Mouse (Mus musculus): ENCODE data around the gene Parg. TPM values are rescaled to one million over a fixed set of nuclear protein-coding genes. Genes with fewer than 3 reads are reported as not detected.

The Parg gene
- polyA plus RNA-seq, 1 experiment from 2014 or later: 51.2 TPM

DNA sequence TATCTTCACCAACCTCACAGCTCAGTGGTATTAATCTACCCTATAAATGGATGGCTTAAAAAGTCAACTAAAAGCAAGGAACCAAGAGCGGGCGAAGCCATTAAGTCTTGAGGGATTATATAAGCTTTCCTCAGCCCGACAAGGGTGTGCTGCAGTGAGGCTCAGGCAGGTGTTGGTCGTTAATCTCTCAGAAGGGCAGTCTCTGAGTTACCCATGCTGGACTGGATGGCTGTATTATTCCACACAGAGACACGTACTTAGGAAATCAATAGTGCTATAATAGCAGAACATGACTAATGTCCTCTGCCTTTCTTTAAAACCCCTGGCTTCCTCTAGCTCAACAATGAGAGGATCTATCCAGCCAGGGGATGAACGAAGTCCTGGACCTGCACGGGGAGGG lies 100.7 kb downstream of the Parg start:
- 85% methylated on average over 7 of the region's 7 CpGs for WGBS
- no peak for DNase-seq (ENCODE audit: low spot score)
- Histone ChIP-seq H3K36me3 (replicated peaks) (peaks cover 26% of the 10 kb centered on the region), H3K4me3 (no peak overlapping the region), H3K4me1 (peaks cover 5% of the 10 kb centered on the region; the same call in 1 of the 2 replicates), H3K27me3 (replicated peaks; ENCODE audit: low read depth, poor library complexity, severe bottlenecking) (no peaks in the 10 kb centered on the region), H3K27ac (replicated peaks) (0 out of 2 replicates have a peak overlapping the region, but pooled peaks have one; percentile 14), H3K9me3 (no peaks in the 10 kb centered on the region)

DNA sequence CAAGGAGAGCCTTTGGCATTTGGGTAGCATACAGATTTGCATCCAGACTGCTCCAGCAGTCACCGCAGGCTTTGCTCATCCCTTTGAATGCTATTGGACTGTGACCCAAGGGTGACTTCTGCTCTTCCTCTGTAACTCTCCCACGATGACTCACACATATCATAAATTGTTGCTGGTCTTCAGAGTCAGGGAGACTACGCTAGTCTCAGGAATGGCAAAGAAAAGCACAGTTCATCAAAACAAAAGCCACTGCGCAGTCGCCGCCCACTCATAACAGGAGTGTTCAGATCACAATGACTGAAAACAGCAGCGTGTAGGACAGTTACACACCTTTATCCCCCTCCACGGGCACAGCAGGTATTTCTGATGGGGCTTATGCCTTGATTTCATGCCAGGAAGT lies 103.2 kb downstream of the Parg start:
- Histone ChIP-seq H3K27ac (replicated peaks) (no peak overlapping the region), H3K9me3 (no peaks in the 10 kb centered on the region), H3K36me3 (replicated peaks) (peaks cover 12% of the 10 kb centered on the region), H3K27me3 (replicated peaks; ENCODE audit: low read depth, poor library complexity, severe bottlenecking) (no peaks in the 10 kb centered on the region), H3K4me3 (no peak overlapping the region), H3K4me1 (peaks cover 5% of the 10 kb centered on the region; the same call in 1 of the 2 replicates)
- WGBS: 93% methylated on average over 8 of the region's 8 CpGs
- DNase-seq (ENCODE audit: low spot score): no peak

DNA sequence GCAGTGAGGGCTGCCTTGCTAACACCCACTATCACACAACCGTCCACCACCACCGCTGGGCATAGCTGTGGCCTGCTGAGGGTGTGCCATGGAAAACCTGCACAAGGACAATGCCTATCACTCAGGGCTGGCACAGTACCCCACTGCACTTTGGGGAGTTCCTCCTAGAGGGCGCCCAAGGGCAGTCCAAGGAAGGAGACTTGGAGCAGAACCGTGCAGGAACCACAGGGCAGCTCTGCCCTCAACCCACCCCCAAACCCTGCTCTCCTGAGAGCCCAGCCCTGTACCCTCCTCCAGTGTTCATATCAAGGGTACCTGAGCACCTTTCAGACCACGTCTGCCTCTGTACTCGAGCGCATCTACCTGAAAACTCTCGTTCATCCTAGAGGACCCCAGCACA lies 108.1 kb downstream of the Parg start:
- no peak overlapping the region for H3K27ac ChIP-seq (replicated peaks)
- H3K36me3 ChIP-seq (replicated peaks): no peaks in the 10 kb centered on the region
- H3K9me3 ChIP-seq: no peaks in the 10 kb centered on the region
- no peaks in the 10 kb centered on the region for H3K4me1 ChIP-seq
- 38% methylated on average over 8 of the region's 8 CpGs for WGBS
- no peaks in the 10 kb centered on the region for H3K27me3 ChIP-seq (replicated peaks; ENCODE audit: low read depth, poor library complexity, severe bottlenecking)
- H3K4me3 ChIP-seq: no peak overlapping the region
- DNase-seq (ENCODE audit: low spot score): peak; percentile 50

DNA sequence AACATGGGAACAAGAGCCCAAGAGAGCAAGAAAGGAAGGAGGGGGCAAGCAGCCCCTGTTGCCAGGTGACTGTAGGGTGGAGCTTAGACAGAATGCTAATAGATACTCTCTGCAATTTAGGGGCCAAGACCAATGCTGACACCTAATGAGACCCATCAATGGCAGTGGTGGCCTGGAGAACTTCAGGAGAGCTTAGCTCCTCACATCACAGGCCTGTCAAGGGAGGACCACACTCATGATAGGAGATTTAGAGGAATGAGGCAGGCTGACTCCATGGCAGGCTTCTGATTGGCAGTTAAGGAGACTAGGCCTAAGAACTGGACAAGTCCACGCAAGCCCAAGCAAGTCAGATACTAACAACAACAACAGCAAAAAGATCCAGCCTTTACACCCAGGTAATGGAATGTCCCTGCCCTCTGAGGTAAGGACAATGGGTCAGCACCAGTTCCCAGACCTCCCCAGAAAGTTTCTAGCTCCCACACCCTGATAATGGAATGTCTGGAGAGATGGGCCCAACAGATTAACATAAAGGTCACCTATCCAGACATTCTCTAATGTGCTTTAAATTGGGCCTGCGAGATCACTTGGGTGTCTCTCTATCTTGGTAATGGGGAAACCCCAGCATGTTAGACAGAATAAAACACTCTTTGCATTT lies 109.8 kb downstream of the Parg start:
- Histone ChIP-seq H3K4me3 (no peak overlapping the region), H3K9me3 (no peaks in the 10 kb centered on the region), H3K36me3 (replicated peaks) (no peaks in the 10 kb centered on the region), H3K4me1 (no peaks in the 10 kb centered on the region), H3K27ac (replicated peaks) (no peak overlapping the region), H3K27me3 (replicated peaks; ENCODE audit: low read depth, poor library complexity, severe bottlenecking) (no peaks in the 10 kb centered on the region)
- WGBS: 90% methylated on average over 2 of the region's 2 CpGs
- DNase-seq (ENCODE audit: low spot score): no peak

DNA sequence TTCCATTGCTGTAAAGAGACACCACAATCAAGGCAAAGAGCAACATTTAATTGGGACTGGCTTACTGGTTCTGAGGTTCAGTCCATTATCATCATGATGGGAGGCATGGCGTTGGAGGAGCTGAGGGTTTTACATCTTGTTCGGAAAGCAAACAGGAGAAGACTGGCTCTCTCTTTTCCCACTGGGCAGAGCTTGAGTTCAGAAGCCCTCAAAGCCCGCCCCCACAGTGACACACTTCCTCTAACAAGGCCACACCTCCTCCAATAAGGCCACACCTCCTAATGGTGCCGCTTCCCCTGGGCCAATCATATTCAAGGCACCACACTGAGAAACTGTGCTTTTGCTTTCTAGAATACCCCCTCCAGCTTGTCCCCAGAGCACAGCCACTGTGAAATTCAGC lies 116.1 kb downstream of the Parg start:
- no peaks in the 10 kb centered on the region for H3K27me3 ChIP-seq (replicated peaks; ENCODE audit: low read depth, poor library complexity, severe bottlenecking)
- no peaks in the 10 kb centered on the region for H3K36me3 ChIP-seq (replicated peaks)
- peak overlapping the region; percentile 30; the same call in 1 of the 2 replicates for H3K4me3 ChIP-seq
- peak; percentile 42 for DNase-seq (ENCODE audit: low spot score)
- H3K4me1 ChIP-seq: peaks cover 16% of the 10 kb centered on the region
- no peak overlapping the region for H3K27ac ChIP-seq (replicated peaks)
- no peaks in the 10 kb centered on the region for H3K9me3 ChIP-seq
- WGBS: 9% methylated on average over 4 of the region's 4 CpGs

DNA sequence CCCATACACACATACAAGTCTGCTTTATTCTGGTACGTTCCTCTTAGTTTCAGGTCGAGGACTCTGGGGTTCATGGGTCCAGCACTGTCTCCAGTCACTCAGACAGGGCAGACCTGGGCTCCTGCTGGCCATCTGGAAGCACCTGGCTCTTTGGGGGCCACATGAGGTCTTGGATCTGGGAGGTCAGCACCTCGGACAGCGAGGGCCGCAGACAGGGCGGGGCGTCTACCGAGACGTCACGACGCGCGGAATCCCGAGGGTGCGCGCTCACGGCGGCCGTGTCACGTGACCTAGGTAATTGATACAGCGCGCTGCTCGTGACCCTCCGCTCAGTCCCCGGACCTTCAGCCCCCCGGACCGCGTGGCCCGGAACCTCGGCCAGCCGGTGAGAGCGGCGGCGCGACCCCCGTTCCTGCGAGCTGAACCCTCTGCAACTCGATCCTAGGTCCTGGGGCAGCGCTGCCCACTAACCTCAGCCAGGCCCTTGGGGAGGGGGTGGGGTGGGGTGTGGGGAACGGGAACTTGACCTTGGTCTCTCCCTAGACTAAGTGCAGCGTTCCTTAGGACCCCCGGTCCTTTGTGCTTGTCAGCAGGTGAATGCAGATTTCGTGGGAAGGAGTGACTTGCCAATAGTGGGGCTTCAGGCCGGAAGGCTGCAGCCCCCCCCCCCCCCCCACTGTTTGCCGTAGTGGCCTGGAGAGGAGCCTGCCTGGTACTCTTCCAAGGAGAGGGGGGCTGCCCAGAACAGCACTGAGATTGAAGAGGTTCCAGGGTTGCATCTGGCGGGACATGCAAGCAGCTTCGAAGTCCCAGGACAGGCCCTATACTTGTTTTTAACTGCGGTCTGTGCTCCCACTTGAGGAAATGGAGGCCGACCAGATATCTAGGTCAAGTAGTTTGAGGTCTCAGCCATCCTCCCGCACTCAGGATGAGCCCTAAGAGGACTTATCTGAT lies 120.3 kb downstream of the Parg start, which contains the start of gene Ogdhl:
Gene Ogdhl, plus strand, starts transcription at position 288 of the 954 bp plus-strand sequence.
- Histone ChIP-seq H3K27ac (replicated peaks) (peak within 1 kb of the TSS; percentile 92), H3K4me1 (peaks cover 22% of the 10 kb centered on the region), H3K4me3 (peak within 1 kb of the TSS; percentile 79), H3K36me3 (replicated peaks) (peaks cover 3% of the 10 kb centered on the region; the same call in 1 of the 2 replicates), H3K27me3 (replicated peaks; ENCODE audit: low read depth, poor library complexity, severe bottlenecking) (no peaks in the 10 kb centered on the region; the same call in 1 of the 2 replicates), H3K9me3 (no peaks in the 10 kb centered on the region)
- WGBS: 3% methylated on average over 50 of the region's 50 CpGs
- DNase-seq (ENCODE audit: low spot score): peak; percentile 93

DNA sequence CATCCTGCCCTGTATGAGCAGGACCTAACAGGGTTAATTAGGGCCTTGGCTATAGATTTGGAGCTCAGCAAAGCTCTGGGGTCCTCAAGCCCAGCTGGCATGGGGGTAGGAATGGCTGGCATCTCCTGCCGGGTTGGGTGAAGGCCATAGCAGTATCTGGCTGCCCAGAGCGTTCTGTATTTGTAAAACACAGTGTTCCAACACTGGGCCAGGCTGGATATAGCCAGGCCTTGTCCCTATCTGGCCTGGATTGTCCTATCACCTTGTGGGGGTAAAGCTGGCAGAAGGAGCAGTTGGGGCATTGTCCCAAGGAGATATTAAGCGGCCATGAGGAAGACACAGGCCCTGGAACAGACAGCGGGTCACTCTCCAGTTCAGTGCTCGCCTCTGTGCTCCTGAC lies 121.5 kb downstream of the Parg start:
- Histone ChIP-seq H3K36me3 (replicated peaks) (peaks cover 4% of the 10 kb centered on the region; the same call in 1 of the 2 replicates), H3K9me3 (no peaks in the 10 kb centered on the region), H3K4me3 (no peak overlapping the region), H3K27me3 (replicated peaks; ENCODE audit: low read depth, poor library complexity, severe bottlenecking) (no peaks in the 10 kb centered on the region; the same call in 1 of the 2 replicates), H3K4me1 (peaks cover 19% of the 10 kb centered on the region), H3K27ac (replicated peaks) (no peak overlapping the region)
- WGBS: 83% methylated on average over 5 of the region's 5 CpGs
- DNase-seq (ENCODE audit: low spot score): no peak

DNA sequence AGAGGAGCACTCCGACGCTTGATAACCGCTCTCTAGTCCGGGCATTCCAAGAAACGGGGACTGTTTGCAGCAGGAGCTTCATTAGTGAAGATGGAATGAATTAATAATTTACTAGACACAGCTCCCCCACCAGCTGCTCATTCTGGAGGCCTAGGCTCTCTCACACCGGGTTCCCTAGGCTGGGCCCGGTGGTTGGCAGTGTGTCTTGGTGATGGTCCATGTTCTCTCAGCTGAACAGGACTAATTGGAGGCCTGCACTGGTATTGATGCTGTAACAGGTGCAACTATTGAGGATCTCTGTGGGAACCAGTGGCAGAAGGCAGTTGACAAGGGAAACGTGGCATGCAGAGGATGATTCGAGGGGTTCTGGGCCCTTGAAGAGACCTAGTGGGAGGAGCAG lies 125.6 kb downstream of the Parg start:
- no peaks in the 10 kb centered on the region; the same call in 1 of the 2 replicates for H3K27me3 ChIP-seq (replicated peaks; ENCODE audit: low read depth, poor library complexity, severe bottlenecking)
- H3K27ac ChIP-seq (replicated peaks): no peak overlapping the region
- no peak overlapping the region for H3K4me3 ChIP-seq
- 94% methylated on average over 9 of the region's 9 CpGs for WGBS
- no peaks in the 10 kb centered on the region for H3K9me3 ChIP-seq
- peaks cover 10% of the 10 kb centered on the region for H3K36me3 ChIP-seq (replicated peaks)
- H3K4me1 ChIP-seq: peaks cover 11% of the 10 kb centered on the region
- DNase-seq (ENCODE audit: low spot score): no peak

DNA sequence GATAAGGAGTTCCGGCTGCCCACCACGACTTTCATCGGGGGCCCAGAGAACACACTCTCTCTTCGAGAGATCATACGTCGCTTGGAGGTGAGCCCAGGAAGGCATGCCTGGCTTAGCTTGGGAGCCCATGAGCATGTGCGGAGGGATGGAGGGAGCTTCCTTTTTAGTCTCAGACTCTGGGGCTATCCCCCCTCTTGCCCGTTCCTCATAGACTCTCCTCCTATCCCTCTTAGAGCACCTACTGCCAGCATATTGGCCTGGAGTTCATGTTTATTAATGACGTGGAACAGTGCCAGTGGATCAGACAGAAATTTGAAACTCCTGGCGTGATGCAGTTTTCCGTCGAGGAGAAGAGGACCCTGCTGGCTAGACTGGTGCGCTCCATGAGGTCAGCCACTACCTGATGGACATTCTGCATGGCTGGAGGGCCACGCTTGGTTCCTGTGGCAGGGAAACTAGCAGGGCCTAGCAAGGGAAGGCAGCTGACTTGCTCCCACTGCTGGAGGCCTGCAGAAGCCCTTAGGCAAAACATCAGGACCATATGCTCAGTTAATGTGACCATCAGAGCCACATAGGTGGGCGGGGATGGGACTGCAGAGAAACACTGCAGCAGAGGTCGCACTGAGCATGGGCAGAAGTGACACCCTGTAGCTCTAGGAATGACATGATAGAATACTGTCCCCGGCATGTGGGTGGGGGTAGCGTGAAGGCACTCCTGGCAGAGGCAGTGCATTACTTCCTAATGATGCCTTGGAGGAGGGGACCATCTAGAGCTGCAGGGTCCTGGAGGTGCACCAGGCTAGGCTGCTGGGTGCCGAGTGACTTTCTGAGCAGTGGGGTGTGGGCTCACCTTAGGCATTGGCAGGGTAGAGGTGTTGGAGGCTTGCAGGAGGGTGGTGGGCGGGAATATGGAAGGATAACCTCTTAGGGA lies 131.0 kb downstream of the Parg start:
- Histone ChIP-seq H3K36me3 (replicated peaks) (peaks cover 50% of the 10 kb centered on the region), H3K27me3 (replicated peaks; ENCODE audit: low read depth, poor library complexity, severe bottlenecking) (no peaks in the 10 kb centered on the region), H3K4me1 (no peaks in the 10 kb centered on the region)

DNA sequence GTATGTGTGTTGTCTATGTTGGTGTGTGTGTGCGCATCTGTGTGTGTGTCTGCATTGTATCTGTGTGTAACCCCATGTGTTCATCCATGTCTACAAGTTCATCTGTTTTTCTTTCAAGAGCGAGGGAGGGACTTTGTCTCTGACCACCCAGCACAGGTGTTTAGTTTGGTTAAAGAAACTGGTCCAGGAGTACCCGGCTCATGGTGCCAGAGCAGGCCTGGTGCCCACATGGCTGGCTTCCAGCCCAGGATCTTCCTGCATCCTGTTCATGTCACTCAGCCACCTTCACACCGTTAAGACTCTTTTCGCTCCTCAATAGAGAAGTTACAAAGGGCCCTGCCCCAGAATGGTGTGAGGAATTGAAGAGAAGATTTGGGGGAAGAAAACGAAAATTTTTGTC lies 134.3 kb downstream of the Parg start:
- Histone ChIP-seq H3K9me3 (no peaks in the 10 kb centered on the region), H3K27ac (replicated peaks) (no peak overlapping the region), H3K4me3 (no peak overlapping the region), H3K27me3 (replicated peaks; ENCODE audit: low read depth, poor library complexity, severe bottlenecking) (no peaks in the 10 kb centered on the region), H3K36me3 (replicated peaks) (peaks cover 83% of the 10 kb centered on the region), H3K4me1 (no peaks in the 10 kb centered on the region)
- WGBS: 87% methylated on average over 6 of the region's 6 CpGs
- DNase-seq (ENCODE audit: low spot score): no peak

More for the DNA sequence above, 131.0 kb downstream of the Parg start:
- Histone ChIP-seq H3K27ac (replicated peaks) (no peak overlapping the region), H3K9me3 (no peaks in the 10 kb centered on the region), H3K4me3 (no peak overlapping the region)
- DNase-seq (ENCODE audit: low spot score): no peak
- 89% methylated on average over 20 of the region's 20 CpGs for WGBS

DNA sequence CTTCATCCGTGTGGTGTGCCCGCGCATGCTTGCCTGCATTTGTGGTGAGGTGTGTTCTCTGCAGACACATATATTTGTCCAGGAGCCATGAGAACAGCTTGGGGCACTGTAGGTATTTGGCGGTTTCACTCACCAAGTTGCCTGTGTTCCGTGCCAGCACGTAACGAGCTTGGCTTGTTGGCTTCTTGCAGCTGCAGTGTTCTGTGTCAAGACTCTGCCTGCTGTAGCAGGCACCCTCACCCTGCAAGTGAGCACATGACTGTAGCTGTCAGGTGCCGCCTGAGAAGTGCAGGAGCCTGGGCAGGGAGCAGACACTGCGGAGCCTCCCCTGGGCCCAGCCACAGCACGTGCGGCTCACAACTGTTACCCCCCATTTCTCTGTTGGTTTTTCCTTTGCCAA lies 134.8 kb downstream of the Parg start:
- H3K4me3 ChIP-seq: no peak overlapping the region
- no peaks in the 10 kb centered on the region for H3K27me3 ChIP-seq (replicated peaks; ENCODE audit: low read depth, poor library complexity, severe bottlenecking)
- H3K4me1 ChIP-seq: no peaks in the 10 kb centered on the region
- no peak for DNase-seq (ENCODE audit: low spot score)
- WGBS: 86% methylated on average over 11 of the region's 11 CpGs
- H3K9me3 ChIP-seq: no peaks in the 10 kb centered on the region
- H3K27ac ChIP-seq (replicated peaks): no peak overlapping the region
- peaks cover 88% of the 10 kb centered on the region for H3K36me3 ChIP-seq (replicated peaks)

DNA sequence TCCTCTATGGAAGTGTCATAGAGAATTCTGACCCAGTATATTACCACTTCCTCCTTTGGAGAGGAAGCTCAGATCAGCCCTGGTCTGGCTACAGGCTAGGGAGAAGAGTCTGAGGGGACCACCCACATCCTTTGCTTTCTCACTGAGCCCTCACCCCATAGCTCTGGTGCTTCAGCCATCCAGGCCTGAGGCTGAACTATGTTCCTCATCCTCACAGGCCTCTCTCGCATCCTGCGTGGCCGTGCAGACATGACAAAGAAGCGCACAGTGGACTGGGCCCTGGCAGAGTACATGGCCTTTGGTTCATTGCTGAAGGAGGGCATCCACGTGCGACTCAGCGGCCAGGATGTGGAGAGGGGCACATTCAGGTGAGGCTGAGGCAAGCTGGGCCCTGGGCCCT lies 140.1 kb downstream of the Parg start:
- H3K4me3 ChIP-seq: no peak overlapping the region
- H3K27me3 ChIP-seq (replicated peaks; ENCODE audit: low read depth, poor library complexity, severe bottlenecking): no peaks in the 10 kb centered on the region
- no peak for DNase-seq (ENCODE audit: low spot score)
- H3K27ac ChIP-seq (replicated peaks): no peak overlapping the region
- H3K36me3 ChIP-seq (replicated peaks): peaks cover 97% of the 10 kb centered on the region
- WGBS: 94% methylated on average over 7 of the region's 7 CpGs
- no peaks in the 10 kb centered on the region for H3K9me3 ChIP-seq
- no peaks in the 10 kb centered on the region for H3K4me1 ChIP-seq
